Mouse (Mus musculus) liver, embryonic 11.5 days (tissue): ENCODE measurements around the gene Aknad1. TPM values are rescaled to one million over a fixed set of nuclear protein-coding genes. Genes with fewer than 3 reads are reported as not detected.

Experiments
- polyA plus RNA-seq: library from polyadenylated mRNA; unstranded; fragments of >200 nt; fragmentation: Nextera tagmentation; extraction: Ambion mirVana; gene quantifications from 2 replicates; pipeline ENCODE4 v1.2.1, GENCODE M21; 2014

Aknad1 gene
- polyA plus RNA-seq, 1 experiment from 2014 or later = 0.44 TPM

Other genes with a start within 250 kb of the Aknad1 start
- not detected in 2 replicates for gene 1700013F07Rik, start 205.5 kb upstream of the Aknad1 start, polyA plus RNA-seq
- gene 5330417C22Rik, start 203.1 kb upstream of the Aknad1 start, polyA plus RNA-seq = 0.10 and 0.23 TPM in 2 replicates
- 23.0 and 27.7 TPM in 2 replicates for gene Tmem167b, start 177.2 kb upstream of the Aknad1 start, polyA plus RNA-seq
- gene Taf13, start 168.0 kb upstream of the Aknad1 start, polyA plus RNA-seq = 21.7 and 23.2 TPM in 2 replicates
- gene Wdr47, start 148.4 kb upstream of the Aknad1 start, polyA plus RNA-seq = 3.8 and 4.5 TPM in 2 replicates
- gene Clcc1, start 85.7 kb upstream of the Aknad1 start, polyA plus RNA-seq = 65.4 and 69.9 TPM in 2 replicates
- gene Gpsm2, start 17.3 kb upstream of the Aknad1 start, polyA plus RNA-seq = 41.8 and 46.2 TPM in 2 replicates
- 35.1 and 35.6 TPM in 2 replicates for gene Stxbp3, start 100.9 kb downstream of the Aknad1 start, polyA plus RNA-seq
- 0.18 TPM in 1 of 2 replicates, not detected in the other for gene Fndc7, start 150.3 kb downstream of the Aknad1 start, polyA plus RNA-seq
- 61.0 and 69.3 TPM in 2 replicates for gene Prpf38b, start 172.1 kb downstream of the Aknad1 start, polyA plus RNA-seq
- gene Henmt1, start 200.2 kb downstream of the Aknad1 start, polyA plus RNA-seq = 0.29 and 0.30 TPM in 2 replicates
- not detected in 2 replicates for gene Gm9857, start 200.8 kb downstream of the Aknad1 start, polyA plus RNA-seq